Mouse (Mus musculus) intestine, embryonic 15.5 days (tissue): ENCODE data around the gene Rnasel. TPM values are rescaled to one million over a fixed set of nuclear protein-coding genes. Genes with fewer than 3 reads are reported as not detected.
"Not testable (repeated sequence)": the region's sequence is repeated elsewhere in the genome, so short reads cannot be mapped to it uniquely, and the experiment has no call there.

Experiments used
- ATAC-seq: fragments of 200-750 bp; cut with Nextera tagmentation; 2 replicates; pipeline ENCODE4 v1.8.0; 2017; ENCODE audit warnings: moderate TSS enrichment, moderate library complexity
- H3K27ac ChIP-seq: fragments of 300-500 bp; sonication (generic); 2 replicates; pipeline ENCODE4 v1.5.1; 2015; ENCODE audit warnings: mild to moderate bottlenecking, inconsistent platforms
- H3K27me3 ChIP-seq: fragments of 300-500 bp; sonication (generic); replicated peaks from 2 replicates; pipeline ENCODE4 v1.6.1; 2015; ENCODE audit warnings: inconsistent platforms
- H3K36me3 ChIP-seq: fragments of 300-500 bp; sonication (generic); 2 replicates; pipeline ENCODE4 v1.6.1; 2015; ENCODE audit warnings: inconsistent platforms
- H3K4me1 ChIP-seq: fragments of 300-500 bp; sonication (generic); replicated peaks from 2 replicates; pipeline ENCODE4 v1.6.1; 2015; ENCODE audit warnings: inconsistent platforms
- H3K4me2 ChIP-seq: fragments of 300-500 bp; sonication (generic); replicated peaks from 2 replicates; pipeline ENCODE4 v1.6.1; 2015; ENCODE audit warnings: mild to moderate bottlenecking, inconsistent platforms
- H3K4me3 ChIP-seq: fragments of 300-500 bp; sonication (generic); replicated peaks from 2 replicates; pipeline ENCODE4 v1.5.1; 2015; ENCODE audit warnings: inconsistent platforms
- H3K9ac ChIP-seq: fragments of 300-500 bp; sonication (generic); 2 replicates; pipeline ENCODE4 v1.6.1; 2015; ENCODE audit warnings: inconsistent platforms
- H3K9me3 ChIP-seq: fragments of 300-500 bp; sonication (generic); 2 replicates; pipeline ENCODE4 v1.6.1; 2016; ENCODE audit warnings: inconsistent platforms
- WGBS: fragments of 180-500 bp; shearing (Covaris S2); methylation state at CpG from one replicate; pipeline ENCODE4 v1.1.7; 2015; 5-methylcytosine and 5-hydroxymethylcytosine counted together
- polyA plus RNA-seq: library from polyadenylated mRNA; unstranded; fragments of >200 nt; fragmentation: Nextera tagmentation; extraction: Ambion mirVana; gene quantifications from 2 replicates; pipeline ENCODE4 v1.2.1, GENCODE M21; 2015

The Rnasel gene
- polyA plus RNA-seq, 1 experiment from 2014 or later, result 22.9 TPM

- H3K27ac ChIP-seq, result peak overlapping the region; percentile 89
- no peaks in the 10 kb centered on the region for H3K27me3 ChIP-seq
- 17% methylated on average over 13 of the region's 13 CpGs for WGBS
- H3K4me3 ChIP-seq, result peak overlapping the region; percentile 40
- H3K9me3 ChIP-seq, result no peaks in the 10 kb centered on the region
- H3K36me3 ChIP-seq, result no peaks in the 10 kb centered on the region
- peak overlapping the region; percentile 74 for H3K4me2 ChIP-seq
- peak overlapping the region; percentile 58 for H3K9ac ChIP-seq
- ATAC-seq, result peak; percentile 64
- peaks cover 23% of the 10 kb centered on the region; the same call in 1 of the 2 replicates for H3K4me1 ChIP-seq
Observed at GRCm38 (mm10) chr1:153751763-153752301, 2.6 kb downstream of the Rnasel start.

- H3K9ac ChIP-seq, result peak overlapping the region; percentile 58
- peak overlapping the region; percentile 89 for H3K27ac ChIP-seq
- H3K4me3 ChIP-seq, result peak overlapping the region; percentile 40
- no peaks in the 10 kb centered on the region for H3K9me3 ChIP-seq
- H3K27me3 ChIP-seq, result no peaks in the 10 kb centered on the region
- peaks cover 23% of the 10 kb centered on the region; the same call in 1 of the 2 replicates for H3K4me1 ChIP-seq
- WGBS, result 67% methylated on average over 6 of the region's 6 CpGs
- H3K36me3 ChIP-seq, result no peaks in the 10 kb centered on the region
- peak overlapping the region; percentile 74 for H3K4me2 ChIP-seq
- ATAC-seq, result no peak
Observed at GRCm38 (mm10) chr1:153752521-153752920, 3.3 kb downstream of the Rnasel start.

GRCm38 (mm10) chr1:153753725-153754464 lies 4.7 kb downstream of the Rnasel start:
- Histone ChIP-seq H3K36me3 (no peaks in the 10 kb centered on the region), H3K4me2 (no peak overlapping the region), H3K4me1 (peaks cover 15% of the 10 kb centered on the region; the same call in 1 of the 2 replicates), H3K9ac (no peak overlapping the region), H3K9me3 (no peaks in the 10 kb centered on the region), H3K27ac (no peak overlapping the region), H3K4me3 (no peak overlapping the region), H3K27me3 (no peaks in the 10 kb centered on the region)
- ATAC-seq, result no peak
- WGBS, result 70% methylated on average over 25 of the region's 25 CpGs

- 87% methylated on average over 11 of the region's 11 CpGs for WGBS
- H3K9ac ChIP-seq, result no peak overlapping the region
- ATAC-seq, result no peak
- H3K4me1 ChIP-seq, result no peaks in the 10 kb centered on the region
- no peak overlapping the region for H3K27ac ChIP-seq
- no peak overlapping the region for H3K4me2 ChIP-seq
- no peaks in the 10 kb centered on the region for H3K9me3 ChIP-seq
- H3K4me3 ChIP-seq, result no peak overlapping the region
- no peaks in the 10 kb centered on the region for H3K27me3 ChIP-seq
- no peaks in the 10 kb centered on the region for H3K36me3 ChIP-seq
Observed at GRCm38 (mm10) chr1:153764136-153764535, 14.9 kb downstream of the Rnasel start.

GRCm38 (mm10) chr1:153766298-153766697 lies 17.1 kb downstream of the Rnasel start:
- Histone ChIP-seq H3K4me3 (no peak overlapping the region), H3K4me2 (no peak overlapping the region), H3K4me1 (no peaks in the 10 kb centered on the region), H3K27me3 (no peaks in the 10 kb centered on the region), H3K27ac (no peak overlapping the region), H3K9ac (no peak overlapping the region), H3K9me3 (no peaks in the 10 kb centered on the region), H3K36me3 (no peaks in the 10 kb centered on the region)
- 60% methylated on average over 8 of the region's 8 CpGs for WGBS
- ATAC-seq, result no peak

- no peak overlapping the region for H3K27ac ChIP-seq
- H3K9ac ChIP-seq, result no peak overlapping the region
- H3K4me3 ChIP-seq, result no peak overlapping the region
- H3K4me2 ChIP-seq, result no peak overlapping the region
- ATAC-seq, result no peak
- no peaks in the 10 kb centered on the region for H3K27me3 ChIP-seq
- peaks cover 4% of the 10 kb centered on the region; the same call in 1 of the 2 replicates for H3K4me1 ChIP-seq
- H3K36me3 ChIP-seq, result no peaks in the 10 kb centered on the region
- WGBS, result 74% methylated on average over 1 of the region's 1 CpGs
- no peaks in the 10 kb centered on the region for H3K9me3 ChIP-seq
Observed at GRCm38 (mm10) chr1:153767281-153767680, 18.1 kb downstream of the Rnasel start.

GRCm38 (mm10) chr1:153768465-153768864 lies 19.2 kb downstream of the Rnasel start:
- no peak for ATAC-seq
- 0 out of 2 replicates have a peak overlapping the region, but pooled peaks have one; percentile 29 for H3K4me3 ChIP-seq
- WGBS, result 56% methylated on average over 5 of the region's 5 CpGs
- H3K36me3 ChIP-seq, result no peaks in the 10 kb centered on the region
- H3K9me3 ChIP-seq, result no peaks in the 10 kb centered on the region
- H3K4me2 ChIP-seq, result peak overlapping the region; percentile 45
- H3K9ac ChIP-seq, result no peak overlapping the region
- H3K27me3 ChIP-seq, result no peaks in the 10 kb centered on the region
- peaks cover 4% of the 10 kb centered on the region; the same call in 1 of the 2 replicates for H3K4me1 ChIP-seq
- H3K27ac ChIP-seq, result peak overlapping the region; percentile 84

- H3K4me2 ChIP-seq, result peak overlapping the region; percentile 45
- WGBS, result 47% methylated on average over 6 of the region's 6 CpGs
- peak overlapping the region; percentile 29 for H3K4me3 ChIP-seq
- H3K36me3 ChIP-seq, H3K4me1 ChIP-seq, H3K9me3 ChIP-seq, H3K27me3 ChIP-seq, H3K9ac ChIP-seq: not testable (repeated sequence)
- peak; percentile 74 for ATAC-seq
- H3K27ac ChIP-seq, result peak overlapping the region; percentile 84
Observed at GRCm38 (mm10) chr1:153769571-153769970, 20.3 kb downstream of the Rnasel start.

- peak overlapping the region; percentile 84 for H3K27ac ChIP-seq
- H3K4me3 ChIP-seq, result no peak overlapping the region
- peak overlapping the region; percentile 33; the same call in 1 of the 2 replicates for H3K4me2 ChIP-seq
- no peaks in the 10 kb centered on the region for H3K36me3 ChIP-seq
- H3K9me3 ChIP-seq, result no peaks in the 10 kb centered on the region
- 52% methylated on average over 10 of the region's 10 CpGs for WGBS
- H3K27me3 ChIP-seq, result no peaks in the 10 kb centered on the region
- H3K9ac ChIP-seq, result no peak overlapping the region
- peaks cover 8% of the 10 kb centered on the region for H3K4me1 ChIP-seq
- ATAC-seq, result peak; percentile 86
Observed at GRCm38 (mm10) chr1:153769998-153770775, 21.0 kb downstream of the Rnasel start.

GRCm38 (mm10) chr1:153770776-153771167 lies 21.5 kb downstream of the Rnasel start:
- 68% methylated on average over 1 of the region's 1 CpGs for WGBS

GRCm38 (mm10) chr1:153775174-153775573 lies 25.9 kb downstream of the Rnasel start:
- Histone ChIP-seq H3K4me2 (no peak overlapping the region), H3K4me1 (peaks cover 11% of the 10 kb centered on the region), H3K9ac (no peak overlapping the region), H3K36me3 (no peaks in the 10 kb centered on the region), H3K4me3 (no peak overlapping the region), H3K27me3 (no peaks in the 10 kb centered on the region), H3K27ac (no peak overlapping the region), H3K9me3 (no peaks in the 10 kb centered on the region)
- peak; percentile 54 for ATAC-seq
- 46% methylated on average over 6 of the region's 6 CpGs for WGBS

More at GRCm38 (mm10) chr1:153770776-153771167, 21.5 kb downstream of the Rnasel start:
- Histone ChIP-seq H3K4me2 (peak overlapping the region; percentile 33; the same call in 1 of the 2 replicates), H3K36me3 (no peaks in the 10 kb centered on the region), H3K9ac (no peak overlapping the region), H3K27me3 (no peaks in the 10 kb centered on the region), H3K4me1 (peaks cover 10% of the 10 kb centered on the region), H3K4me3 (no peak overlapping the region), H3K27ac (peak overlapping the region; percentile 84), H3K9me3 (no peaks in the 10 kb centered on the region)
- ATAC-seq, result peak; percentile 65

- Histone ChIP-seq H3K4me2 (no peak overlapping the region), H3K4me1 (peaks cover 11% of the 10 kb centered on the region), H3K4me3 (no peak overlapping the region), H3K27ac (no peak overlapping the region), H3K9ac (no peak overlapping the region), H3K36me3 (no peaks in the 10 kb centered on the region), H3K9me3 (no peaks in the 10 kb centered on the region), H3K27me3 (no peaks in the 10 kb centered on the region)
- 82% methylated on average over 7 of the region's 7 CpGs for WGBS
- ATAC-seq, result no peak
Observed at GRCm38 (mm10) chr1:153776257-153776656, 27.0 kb downstream of the Rnasel start.
